Mouse (Mus musculus): Measurements from ENCODE around the gene Shisal2a.
A peak's percentile ranks its signal among the peaks of the same experiment; 100 is the strongest.

Gene Shisal2a

DNA sequence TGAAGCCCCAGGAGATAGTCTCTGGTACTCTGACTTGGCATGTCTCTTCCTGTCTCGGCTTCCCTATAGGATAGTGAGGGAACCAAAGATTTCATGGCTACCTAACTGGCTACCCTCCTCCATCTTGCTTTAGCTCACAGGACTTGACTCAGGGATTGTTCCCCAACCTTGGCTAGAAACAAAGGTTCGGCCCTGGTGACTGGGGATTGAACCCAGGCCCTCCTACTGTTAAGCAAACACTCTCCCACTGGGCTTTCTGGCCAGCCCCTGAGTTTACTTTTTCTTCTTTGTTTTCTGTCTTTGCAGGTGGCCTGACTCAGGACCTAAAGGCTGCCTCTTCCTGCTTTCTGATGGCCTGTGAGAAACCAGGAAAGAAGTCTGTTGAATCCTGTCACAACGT lies 45.3 kb downstream of the Shisal2a start:
- no peak for DNase-seq (ENCODE audit: low spot score)

DNA sequence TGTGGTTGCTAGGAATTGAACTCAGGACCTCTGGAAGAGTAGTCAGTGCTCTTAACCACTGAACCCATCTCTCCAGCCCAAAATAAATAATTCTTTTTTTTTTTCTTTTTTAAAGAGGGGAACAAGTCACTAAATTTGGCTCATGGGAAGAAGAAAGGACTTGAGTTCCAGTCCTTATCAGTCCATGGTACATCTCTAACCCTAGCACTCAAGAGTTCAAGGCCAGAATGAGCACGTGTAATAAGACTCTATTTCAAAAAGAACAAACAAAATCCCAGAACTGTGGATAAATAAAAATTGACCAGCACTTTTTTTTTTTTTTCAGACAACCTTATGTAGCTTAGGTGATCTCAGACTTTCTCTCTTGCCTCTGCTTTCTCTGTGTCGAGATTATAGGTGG lies 46.4 kb downstream of the Shisal2a start:
- no peak for DNase-seq (ENCODE audit: low spot score)

DNA sequence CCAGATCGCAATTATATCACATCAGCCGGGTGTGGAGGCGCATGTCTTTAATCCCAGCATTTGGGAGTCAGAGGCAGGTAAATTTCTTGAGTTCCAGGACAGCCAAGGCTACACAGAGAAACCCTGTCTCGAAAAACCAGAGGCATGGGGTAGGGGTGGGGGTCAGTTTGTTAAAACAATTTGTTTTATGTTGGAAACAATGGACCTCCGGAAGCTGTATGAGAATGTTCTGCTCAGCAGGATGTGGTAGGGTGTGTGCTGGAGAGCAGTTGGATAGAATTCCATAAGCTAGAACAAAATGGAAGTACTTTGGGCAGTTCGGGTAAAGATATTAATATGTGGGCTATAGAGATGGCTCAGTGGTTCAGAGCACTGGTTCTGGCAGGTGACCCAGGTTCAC lies 47.7 kb downstream of the Shisal2a start:
- no peak for DNase-seq (ENCODE audit: low spot score)

DNA sequence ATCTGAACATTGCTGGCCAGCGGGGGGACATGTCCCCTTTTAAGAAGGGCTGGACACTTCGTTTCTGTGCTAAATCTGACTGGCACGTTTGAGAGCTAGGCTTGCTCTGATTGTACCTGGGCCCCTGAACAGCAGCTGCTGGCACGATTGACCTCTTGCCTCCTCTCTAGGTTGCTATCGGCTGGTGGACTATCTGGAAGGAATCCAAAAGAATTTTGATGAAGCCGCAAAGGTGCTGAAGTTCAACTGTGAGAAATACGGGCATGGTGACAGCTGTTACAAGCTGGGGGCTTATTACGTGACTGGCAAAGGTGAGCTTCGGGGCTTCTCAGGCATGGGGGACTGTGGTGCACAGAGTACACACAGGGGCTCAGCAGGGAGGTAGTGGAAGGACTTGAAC lies 51.1 kb downstream of the Shisal2a start:
- no peak for DNase-seq (ENCODE audit: low spot score)

DNA sequence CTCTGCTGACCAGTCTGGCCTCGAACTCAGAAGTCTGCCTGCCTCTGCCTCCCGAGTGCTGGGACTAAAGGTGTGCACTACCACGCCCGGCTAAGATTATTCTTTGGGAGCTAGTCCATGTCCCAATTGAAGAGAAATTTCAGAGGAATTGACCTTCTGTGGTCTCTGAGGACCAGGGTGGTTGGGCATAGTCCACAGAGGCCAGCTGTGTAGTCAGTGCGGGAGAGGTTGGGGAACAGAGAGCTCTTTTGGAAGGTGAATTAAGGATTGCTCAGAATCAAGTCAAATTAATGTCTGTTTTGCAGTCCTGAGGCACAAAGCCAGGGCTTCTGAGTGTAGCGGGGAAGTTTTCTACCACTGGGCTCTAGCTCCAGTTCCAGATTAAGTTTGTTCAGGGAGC lies 53.3 kb downstream of the Shisal2a start:
- no peak for DNase-seq (ENCODE audit: low spot score)

DNA sequence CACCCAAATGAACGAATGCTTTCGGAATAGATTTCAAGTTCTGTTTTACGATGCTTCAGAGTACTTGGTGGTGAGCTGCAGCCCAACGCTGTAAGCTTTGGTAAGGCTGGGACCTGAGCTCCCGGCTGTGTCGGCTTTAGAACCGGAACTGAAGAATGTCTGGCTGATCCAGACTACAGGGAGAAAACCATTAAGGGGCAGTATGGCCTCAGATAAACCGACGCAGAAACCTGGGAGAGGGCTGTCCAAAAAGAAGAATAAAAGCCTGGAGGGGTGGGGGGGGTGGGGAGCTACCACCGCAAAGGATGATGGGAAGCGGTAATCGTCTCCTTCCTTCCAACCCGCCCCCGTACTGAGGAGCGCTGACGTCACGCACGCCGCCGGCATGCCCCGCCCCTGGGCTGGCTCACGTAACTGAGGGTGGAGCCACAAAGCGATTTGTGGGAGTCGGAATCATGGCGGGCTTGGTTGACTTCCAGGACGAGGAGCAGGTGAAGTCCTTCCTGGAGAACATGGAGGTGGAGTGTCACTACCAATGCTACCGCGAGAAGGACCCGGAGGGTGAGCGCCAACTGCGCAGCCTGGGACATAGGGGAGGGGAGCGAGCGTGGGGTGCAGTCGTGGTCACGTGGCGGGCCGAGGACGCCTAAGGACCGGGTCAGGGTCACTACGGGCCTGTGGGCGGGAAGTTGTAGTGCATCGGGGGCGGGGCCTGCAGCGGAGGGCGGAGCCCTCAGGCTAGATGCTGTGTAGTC lies 55.2 kb downstream of the Shisal2a start, which contains the start of gene Coa7:
Gene Coa7, plus strand, starts transcription at position 411 of the 755 bp plus-strand sequence.
- DNase-seq (ENCODE audit: low spot score) = peak; percentile 96

DNA sequence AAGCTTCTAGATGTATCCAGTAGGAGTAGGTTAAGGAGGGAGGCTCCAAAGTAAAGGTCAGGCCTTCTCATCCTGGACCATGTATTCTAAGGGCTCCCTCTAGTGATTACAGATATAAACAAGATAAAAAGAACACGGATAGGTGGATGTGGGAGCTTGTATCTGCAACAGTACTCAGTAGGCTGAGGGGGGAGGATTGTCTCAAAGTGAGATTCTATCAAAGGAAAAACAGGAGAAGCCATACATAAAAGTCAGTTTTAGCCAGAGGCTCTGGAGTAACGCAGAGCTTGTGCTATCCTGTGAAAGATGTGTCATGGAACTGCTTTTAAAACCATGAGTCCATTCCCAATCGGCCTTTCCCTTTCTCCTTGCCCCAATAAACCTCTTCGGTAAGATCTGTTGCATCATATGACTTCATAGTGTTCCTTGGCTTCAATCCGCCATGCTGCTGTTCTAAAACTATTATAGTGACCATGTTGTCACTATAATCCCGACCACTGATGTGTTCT lies 56.0 kb downstream of the Shisal2a start:
- no peak for DNase-seq (ENCODE audit: low spot score)

DNA sequence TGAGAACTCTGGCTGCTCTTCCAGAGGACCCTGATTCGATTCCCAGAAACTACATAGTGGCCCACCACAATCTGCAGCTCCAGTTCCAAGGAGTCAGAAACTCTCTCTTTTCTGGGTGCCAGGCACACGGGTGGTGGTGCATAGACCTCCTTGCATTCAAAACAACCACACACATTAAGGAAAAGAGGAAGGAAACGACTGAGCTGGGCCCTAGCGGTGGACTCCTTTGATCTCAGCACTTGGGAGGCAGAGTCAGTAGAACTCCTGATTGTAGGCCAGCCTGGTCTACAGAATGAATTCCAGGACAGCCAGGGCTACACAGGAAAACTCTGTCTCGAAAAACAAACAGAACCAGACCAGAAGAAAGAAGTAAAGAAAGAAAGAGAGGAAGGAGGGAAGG lies 59.6 kb downstream of the Shisal2a start:
- no peak for DNase-seq (ENCODE audit: low spot score)

DNA sequence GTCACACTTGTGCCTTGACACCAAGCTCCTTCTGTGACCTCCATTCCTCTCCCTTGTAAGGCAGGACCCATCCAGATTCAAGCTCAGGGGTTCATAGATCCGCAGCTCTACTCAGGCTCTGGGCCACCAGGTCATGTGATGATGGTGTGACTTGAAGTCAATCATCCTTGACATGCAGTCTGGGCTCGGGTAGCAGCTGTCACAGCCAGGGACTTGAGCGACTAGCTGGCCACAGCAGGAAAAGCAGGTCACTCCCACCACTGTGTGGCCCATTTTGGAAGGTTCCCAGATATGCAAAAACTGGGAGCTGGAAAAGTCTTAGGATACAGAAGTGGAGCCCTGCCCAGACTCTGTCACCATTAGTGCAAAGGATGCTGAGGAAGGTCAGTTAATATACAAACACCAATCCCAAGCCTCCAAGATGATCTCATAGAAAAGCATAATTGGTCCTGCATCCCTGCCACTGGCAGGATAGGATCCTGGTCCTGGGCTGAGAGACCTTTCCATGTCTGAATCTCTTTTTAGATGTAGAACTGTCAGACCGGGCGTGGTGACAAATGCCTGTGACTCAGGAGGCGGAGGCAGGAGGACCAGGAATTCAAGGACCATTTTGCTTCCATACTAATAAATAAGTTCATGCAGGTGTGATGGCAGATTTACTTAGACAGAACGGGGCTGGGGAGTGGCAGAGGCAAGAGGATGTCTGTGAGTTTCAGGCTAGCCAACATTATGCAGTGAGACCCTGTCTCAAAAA lies 62.3 kb downstream of the Shisal2a start:
- no peak for DNase-seq (ENCODE audit: low spot score)

DNA sequence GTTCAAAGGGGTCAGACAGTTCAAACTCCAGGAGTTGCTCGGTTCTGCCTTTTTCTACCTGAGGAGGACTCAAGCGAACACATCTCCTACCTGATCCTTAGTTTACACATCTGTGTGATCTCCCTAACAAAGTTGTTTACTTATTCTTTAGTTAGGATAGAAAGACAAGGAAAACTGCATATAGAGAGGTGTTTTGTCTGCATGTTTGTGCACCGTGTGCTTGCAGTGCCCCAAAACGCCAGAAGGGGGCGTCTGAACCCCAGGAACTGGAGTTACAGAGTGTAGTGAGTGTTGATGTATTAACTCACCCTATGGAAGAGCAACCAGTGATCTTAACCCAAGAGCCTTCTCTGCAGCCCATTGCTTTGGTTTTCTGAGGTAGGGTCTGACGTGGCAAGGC lies 63.4 kb downstream of the Shisal2a start:
- DNase-seq (ENCODE audit: low spot score) = no peak

DNA sequence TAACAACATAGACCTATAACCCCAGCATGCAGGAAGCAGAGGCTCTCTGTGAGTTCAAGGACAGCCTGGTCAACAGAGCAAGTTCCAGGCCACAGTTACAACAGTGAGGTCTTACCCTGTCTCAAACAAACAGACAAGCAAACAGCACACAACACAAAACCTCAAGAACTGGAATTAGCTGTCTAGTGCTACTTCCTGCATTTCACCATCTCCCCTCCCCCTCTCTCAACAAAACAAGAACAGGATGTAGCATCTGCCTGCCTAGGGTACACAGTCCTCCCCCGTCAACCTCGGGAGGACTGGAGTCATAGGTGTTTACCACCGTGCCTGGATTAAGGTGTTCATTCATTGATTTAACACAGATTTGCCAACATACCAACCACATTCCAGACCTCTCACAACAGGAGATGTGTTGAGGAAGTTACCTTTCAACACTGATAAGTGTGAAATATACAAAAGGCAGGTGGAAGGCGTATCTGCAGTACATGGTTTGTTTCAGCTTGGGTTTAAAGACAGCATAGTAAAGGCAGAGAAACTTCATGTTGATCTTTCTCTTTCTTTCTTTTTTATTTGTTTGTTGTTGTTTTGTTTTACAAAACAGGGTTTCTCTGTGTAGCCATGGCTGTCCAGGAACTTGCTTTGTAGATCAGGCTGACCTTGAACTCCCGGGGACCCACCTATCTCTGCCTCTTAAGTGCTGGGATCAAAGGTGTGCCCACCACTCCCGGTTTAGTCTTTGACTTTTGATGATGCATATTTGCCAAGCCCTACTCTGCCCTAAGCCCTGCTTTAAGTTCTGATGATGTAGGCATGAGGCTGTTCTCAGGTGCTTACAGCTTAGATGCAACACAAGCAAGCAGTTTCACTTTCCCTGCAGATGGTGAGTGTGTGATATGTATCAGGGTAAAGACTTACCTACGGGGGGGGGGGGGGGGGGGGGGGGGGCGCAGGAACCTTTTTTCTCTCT lies 64.2 kb downstream of the Shisal2a start:
- no peak for DNase-seq (ENCODE audit: low spot score)

Data from c-Kit-positive CD71-positive TER-119-positive erythroid progenitor cells, embryonic 14.5 days (primary cell).